ENCODE assay signal across 24 mouse cellular contexts in genomic region chr9:104187028-104187427, GRCm38 (mm10).
"Had no signal": no experiment of that assay in that cellular context is flagged by ENCODE, and none has a peak within 500 bp of the region (broad histone marks: within the 10 kb centered on the region; RNA-seq: fewer than 3 reads in every experiment).

No protein-coding gene starts in this region.

- H3K9ac ChIP-seq: heart, embryonic 12.5 days; hindbrain, embryonic 13.5 days; hindbrain, embryonic 15.5 days; kidney, embryonic 15.5 days; limb, embryonic 13.5 days; limb, embryonic 15.5 days; liver, embryonic 12.5 days; liver, embryonic 14.5 days had no signal

- H3K4me2 ChIP-seq: heart, embryonic 12.5 days; hindbrain, embryonic 13.5 days; hindbrain, embryonic 15.5 days; kidney, embryonic 15.5 days; limb, embryonic 13.5 days; limb, embryonic 15.5 days; liver, embryonic 12.5 days had no signal

- DNase-seq: gastrocnemius, adult 2 months; gastrocnemius, postnatal 14 days; gastrocnemius, postnatal 36 days; heart, adult 18-20 months; heart, postnatal 10 days; kidney, adult 11 months; kidney, adult 2 months; kidney, adult 9 months; kidney, postnatal 14 days; kidney, postnatal 36 days; layer of hippocampus, adult 9-11 months; layer of hippocampus, postnatal 36 days; left cerebral cortex, postnatal 4 days had no signal

- H3K9me3 ChIP-seq: heart, embryonic 10.5 days; heart, embryonic 12.5 days; hindbrain, embryonic 13.5 days; hindbrain, embryonic 15.5 days; kidney, embryonic 15.5 days; limb, embryonic 13.5 days; limb, embryonic 15.5 days; liver, embryonic 12.5 days had no signal

- H3K27ac ChIP-seq: gastrocnemius, adult 2 months; heart, embryonic 10.5 days; hindbrain, embryonic 13.5 days; hindbrain, embryonic 15.5 days; hindbrain, postnatal 0 days; kidney, embryonic 15.5 days; kidney, postnatal 0 days; limb, embryonic 13.5 days; limb, embryonic 15.5 days; liver, embryonic 12.5 days; liver, embryonic 14.5 days had no signal

- H3K27me3 ChIP-seq: heart, embryonic 12.5 days; hindbrain, embryonic 13.5 days; hindbrain, embryonic 15.5 days; kidney, embryonic 15.5 days; limb, embryonic 13.5 days; limb, embryonic 15.5 days; liver, embryonic 12.5 days had no signal

- H3K4me1 ChIP-seq: heart, embryonic 10.5 days; hindbrain, embryonic 15.5 days; kidney, embryonic 15.5 days; limb, embryonic 15.5 days; liver, embryonic 12.5 days had no signal

- H3K4me3 ChIP-seq: gastrocnemius, adult 2 months; heart, embryonic 10.5 days; heart, embryonic 12.5 days; hindbrain, embryonic 13.5 days; hindbrain, embryonic 15.5 days; kidney, embryonic 15.5 days; limb, embryonic 13.5 days; limb, embryonic 15.5 days; liver, embryonic 12.5 days had no signal
